Mouse (Mus musculus) stomach, embryonic 15.5 days (tissue): ENCODE measurements around the gene Psmc3ip. TPM values are rescaled to one million over a fixed set of nuclear protein-coding genes. Genes with fewer than 3 reads are reported as not detected.

Experiments used
- ATAC-seq: fragments of 200-750 bp; cut with Nextera tagmentation; 2 replicates; pipeline ENCODE4 v1.8.0; 2017; ENCODE audit warnings: low read depth, moderate number of reproducible peaks, moderate TSS enrichment; ENCODE audit not compliant: insufficient read depth, low FRiP score
- H3K27ac ChIP-seq: fragments of 300-500 bp; sonication (generic); 2 replicates; pipeline ENCODE4 v1.5.1; 2015; ENCODE audit warnings: mild to moderate bottlenecking, inconsistent platforms
- H3K27me3 ChIP-seq: fragments of 300-500 bp; sonication (generic); replicated peaks from 2 replicates; pipeline ENCODE4 v1.6.1; 2015; ENCODE audit warnings: inconsistent platforms
- H3K36me3 ChIP-seq: fragments of 300-500 bp; sonication (generic); 2 replicates; pipeline ENCODE4 v1.6.1; 2015; ENCODE audit warnings: inconsistent platforms
- H3K4me1 ChIP-seq: fragments of 300-500 bp; sonication (generic); 2 replicates; pipeline ENCODE4 v1.6.1; 2015; ENCODE audit warnings: inconsistent platforms
- H3K4me2 ChIP-seq: fragments of 300-500 bp; sonication (generic); 2 replicates; pipeline ENCODE4 v1.6.1; 2015; ENCODE audit warnings: mild to moderate bottlenecking, inconsistent platforms
- H3K4me3 ChIP-seq: fragments of 300-500 bp; sonication (generic); replicated peaks from 2 replicates; pipeline ENCODE4 v1.5.1; 2015; ENCODE audit warnings: inconsistent platforms
- H3K9ac ChIP-seq: fragments of 300-500 bp; sonication (generic); 2 replicates; pipeline ENCODE4 v1.6.1; 2015; ENCODE audit warnings: inconsistent platforms
- H3K9me3 ChIP-seq: fragments of 300-500 bp; sonication (generic); 2 replicates; pipeline ENCODE4 v1.6.1; 2016; ENCODE audit warnings: inconsistent platforms
- WGBS: fragments of 180-500 bp; shearing (Covaris S2); methylation state at CpG from one replicate; pipeline ENCODE4 v1.1.7; 2015; 5-methylcytosine and 5-hydroxymethylcytosine counted together
- microRNA-seq: library from miRNA; unstranded; fragments of <30 nt; microRNA quantifications from one replicate; pipeline ENCODE4, GENCODE M21; 2016
- polyA plus RNA-seq: library from polyadenylated mRNA; unstranded; fragments of >200 nt; fragmentation: Nextera tagmentation; extraction: Ambion mirVana; gene quantifications from 2 replicates; pipeline ENCODE4 v1.2.1, GENCODE M21; 2015

Gene Psmc3ip
- polyA plus RNA-seq, 1 experiment from 2014 or later = 26.9 TPM

DNA sequence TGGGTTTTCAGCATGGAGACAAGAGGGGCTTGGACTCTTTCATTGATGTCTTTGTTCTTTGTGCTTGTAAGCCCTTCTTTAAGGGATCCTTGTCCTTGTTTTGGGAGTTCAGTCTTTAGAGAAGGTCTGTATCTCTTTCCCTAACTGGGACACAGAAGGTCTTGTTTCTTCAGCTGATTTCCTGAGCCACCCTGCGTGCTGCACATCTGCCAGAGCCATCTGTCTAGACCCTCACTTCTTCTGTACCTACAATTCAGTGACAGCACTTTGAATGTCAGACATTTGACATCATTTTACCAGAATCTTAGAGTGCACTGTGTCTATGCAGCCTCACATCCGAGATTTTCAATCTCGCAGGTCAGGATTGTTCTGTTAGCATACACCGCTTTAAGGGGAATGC is 49.4 kb downstream of the Psmc3ip start:
- no peaks in the 10 kb centered on the region for H3K9me3 ChIP-seq
- H3K27me3 ChIP-seq = no peaks in the 10 kb centered on the region
- peaks cover 35% of the 10 kb centered on the region for H3K36me3 ChIP-seq
- no peak overlapping the region for H3K9ac ChIP-seq
- 93% methylated on average over 4 of the region's 4 CpGs for WGBS
- H3K27ac ChIP-seq = no peak overlapping the region
- no peak overlapping the region for H3K4me2 ChIP-seq
- ATAC-seq = no peak
- H3K4me1 ChIP-seq = no peaks in the 10 kb centered on the region
- H3K4me3 ChIP-seq = no peak overlapping the region

Small RNA genes lying within 50 kb of the gene (microRNA-seq; reads per million reads assigned to microRNA genes)
- gene Gm27626 = not detected

Other genes with a start within 250 kb of the Psmc3ip start
- gene Stat5b, start 244.7 kb downstream of the Psmc3ip start, polyA plus RNA-seq = 26.6 and 27.5 TPM in 2 replicates
- gene Stat5a, start 236.1 kb downstream of the Psmc3ip start, polyA plus RNA-seq = 8.5 and 9.5 TPM in 2 replicates
- 44.5 and 46.5 TPM in 2 replicates for gene Stat3, start 155.9 kb downstream of the Psmc3ip start, polyA plus RNA-seq
- 306 and 329 TPM in 2 replicates for gene Cavin1, start 124.5 kb downstream of the Psmc3ip start, polyA plus RNA-seq
- 36.6 and 39.7 TPM in 2 replicates for gene Atp6v0a1, start 86.0 kb downstream of the Psmc3ip start, polyA plus RNA-seq
- gene Naglu, start 25.4 kb downstream of the Psmc3ip start, polyA plus RNA-seq = 17.0 and 17.9 TPM in 2 replicates
- gene Hsd17b1, start 17.0 kb downstream of the Psmc3ip start, polyA plus RNA-seq = 0.13 and 0.26 TPM in 2 replicates
- 38.5 and 41.5 TPM in 2 replicates for gene Coasy, start 12.9 kb downstream of the Psmc3ip start, polyA plus RNA-seq
- gene Mlx, start 8.2 kb downstream of the Psmc3ip start, polyA plus RNA-seq = 50.7 and 54.5 TPM in 2 replicates
- 21.0 and 21.3 TPM in 2 replicates for gene Retreg3, start 24.5 kb upstream of the Psmc3ip start, polyA plus RNA-seq
- 58.5 and 64.0 TPM in 2 replicates for gene Tubg1, start 24.5 kb upstream of the Psmc3ip start, polyA plus RNA-seq
- 3.4 and 3.8 TPM in 2 replicates for gene Tubg2, start 60.5 kb upstream of the Psmc3ip start, polyA plus RNA-seq
- gene Cntnap1, start 75.1 kb upstream of the Psmc3ip start, polyA plus RNA-seq = 2.0 and 2.6 TPM in 2 replicates
- 19.7 and 23.5 TPM in 2 replicates for gene Plekhh3, start 75.9 kb upstream of the Psmc3ip start, polyA plus RNA-seq
- 0.19 and 0.34 TPM in 2 replicates for gene Ccr10, start 80.0 kb upstream of the Psmc3ip start, polyA plus RNA-seq
- gene Ezh1, start 131.0 kb upstream of the Psmc3ip start, polyA plus RNA-seq = 14.9 and 16.7 TPM in 2 replicates
- 111 TPM in 2 replicates for gene Ramp2, start 150.6 kb upstream of the Psmc3ip start, polyA plus RNA-seq
- 131 and 138 TPM in 2 replicates for gene Vps25, start 158.3 kb upstream of the Psmc3ip start, polyA plus RNA-seq
- 17.9 and 19.8 TPM in 2 replicates for gene Wnk4, start 165.1 kb upstream of the Psmc3ip start, polyA plus RNA-seq
- gene Cntd1, start 183.6 kb upstream of the Psmc3ip start, polyA plus RNA-seq = 0.85 and 1.1 TPM in 2 replicates
- 202 and 221 TPM in 2 replicates for gene Coa3, start 183.7 kb upstream of the Psmc3ip start, polyA plus RNA-seq
- 135 and 142 TPM in 2 replicates for gene Becn1, start 206.8 kb upstream of the Psmc3ip start, polyA plus RNA-seq
- gene Psme3, start 220.8 kb upstream of the Psmc3ip start, polyA plus RNA-seq = 125 and 136 TPM in 2 replicates
- gene Aoc2, start 229.6 kb upstream of the Psmc3ip start, polyA plus RNA-seq = 1.3 and 1.4 TPM in 2 replicates
- gene Aoc3, start 235.2 kb upstream of the Psmc3ip start, polyA plus RNA-seq = 2.0 and 3.0 TPM in 2 replicates